Mouse (Mus musculus): Measurements from ENCODE around the gene Sgk1. TPM values are rescaled to one million over a fixed set of nuclear protein-coding genes. Genes with fewer than 3 reads are reported as not detected.

The Sgk1 gene
- polyA plus RNA-seq, 1 experiment from 2014 or later, result 150 TPM

GRCm38 (mm10) chr10:21993515-21994373, 111.8 kb downstream of the Sgk1 start:
- Histone ChIP-seq H3K4me2 (ENCODE audit: low read length) (peak overlapping the region; percentile 73), H3K9me3 (replicated peaks; ENCODE audit: low read length) (no peaks in the 10 kb centered on the region), H3K9ac (ENCODE audit: low read depth, low read length) (peak overlapping the region; percentile 69), H3K36me3 (ENCODE audit: insufficient read depth, low read length) (peaks cover 25% of the 10 kb centered on the region), H3K27ac (peak overlapping the region; percentile 96), H3K4me3 (replicated peaks; ENCODE audit: low read depth, low read length) (peak overlapping the region; percentile 57), H3K4me1 (replicated peaks; ENCODE audit: insufficient read depth, low read length) (no peaks in the 10 kb centered on the region; the same call in 1 of the 2 replicates), H3K27me3 (ENCODE audit: insufficient read depth, low read length) (no peaks in the 10 kb centered on the region)
- ATAC-seq (replicated peaks; ENCODE audit: low FRiP score, low read depth), result peak; percentile 75
- TF ChIP-seq CTCF (IDR thresholded peaks at IDR 0.05; ENCODE audit: low read depth), result no peak
- WGBS, result under 1% methylated on average over 60 of the region's 60 CpGs
- DNase-seq (ENCODE audit: low spot score), result peak; percentile 87

GRCm38 (mm10) chr10:21994431-21994914, 112.5 kb downstream of the Sgk1 start:
- H3K9ac ChIP-seq (ENCODE audit: low read depth, low read length), result peak overlapping the region; percentile 69
- DNase-seq (ENCODE audit: low spot score) (peak; percentile 97), ATAC-seq (replicated peaks; ENCODE audit: low FRiP score, low read depth) (peak; percentile 96)
- peak overlapping the region; percentile 73 for H3K4me2 ChIP-seq (ENCODE audit: low read length)
- no peaks in the 10 kb centered on the region for H3K9me3 ChIP-seq (replicated peaks; ENCODE audit: low read length)
- peak overlapping the region; percentile 96 for H3K27ac ChIP-seq
- no peak for TF ChIP-seq CTCF (IDR thresholded peaks at IDR 0.05; ENCODE audit: low read depth)
- WGBS, result under 1% methylated on average over 39 of the region's 40 CpGs
- H3K27me3 ChIP-seq (ENCODE audit: insufficient read depth, low read length), result no peaks in the 10 kb centered on the region
- peaks cover 25% of the 10 kb centered on the region for H3K36me3 ChIP-seq (ENCODE audit: insufficient read depth, low read length)
- H3K4me3 ChIP-seq (replicated peaks; ENCODE audit: low read depth, low read length), result peak overlapping the region; percentile 57
- H3K4me1 ChIP-seq (replicated peaks; ENCODE audit: insufficient read depth, low read length), result no peaks in the 10 kb centered on the region; the same call in 1 of the 2 replicates

GRCm38 (mm10) chr10:21995221-21995620, 113.2 kb downstream of the Sgk1 start:
- DNase-seq (ENCODE audit: low spot score) (peak; percentile 94), ATAC-seq (replicated peaks; ENCODE audit: low FRiP score, low read depth) (no peak)
- no peaks in the 10 kb centered on the region for H3K27me3 ChIP-seq (ENCODE audit: insufficient read depth, low read length)
- WGBS, result 9% methylated on average over 12 of the region's 12 CpGs
- peak; percentile 73 for TF ChIP-seq CTCF (IDR thresholded peaks at IDR 0.05; ENCODE audit: low read depth)
- peak overlapping the region; percentile 73 for H3K4me2 ChIP-seq (ENCODE audit: low read length)
- H3K9ac ChIP-seq (ENCODE audit: low read depth, low read length), result peak overlapping the region; percentile 69
- H3K36me3 ChIP-seq (ENCODE audit: insufficient read depth, low read length), result peaks cover 25% of the 10 kb centered on the region
- H3K4me1 ChIP-seq (replicated peaks; ENCODE audit: insufficient read depth, low read length), result no peaks in the 10 kb centered on the region; the same call in 1 of the 2 replicates
- peak overlapping the region; percentile 57 for H3K4me3 ChIP-seq (replicated peaks; ENCODE audit: low read depth, low read length)
- peak overlapping the region; percentile 96 for H3K27ac ChIP-seq
- no peaks in the 10 kb centered on the region for H3K9me3 ChIP-seq (replicated peaks; ENCODE audit: low read length)

- Histone ChIP-seq H3K4me1 (replicated peaks; ENCODE audit: insufficient read depth, low read length) (no peaks in the 10 kb centered on the region; the same call in 1 of the 2 replicates), H3K4me2 (ENCODE audit: low read length) (peak overlapping the region; percentile 73), H3K27me3 (ENCODE audit: insufficient read depth, low read length) (no peaks in the 10 kb centered on the region), H3K9ac (ENCODE audit: low read depth, low read length) (peak overlapping the region; percentile 36), H3K27ac (no peak overlapping the region), H3K9me3 (replicated peaks; ENCODE audit: low read length) (no peaks in the 10 kb centered on the region), H3K4me3 (replicated peaks; ENCODE audit: low read depth, low read length) (peak overlapping the region; percentile 57), H3K36me3 (ENCODE audit: insufficient read depth, low read length) (peaks cover 25% of the 10 kb centered on the region)
- 39% methylated on average over 11 of the region's 11 CpGs for WGBS
- TF ChIP-seq CTCF (IDR thresholded peaks at IDR 0.05; ENCODE audit: low read depth), result peak; percentile 90
- ATAC-seq (replicated peaks; ENCODE audit: low FRiP score, low read depth), result no peak
- peak; percentile 92 for DNase-seq (ENCODE audit: low spot score)
Measured at GRCm38 (mm10) chr10:21995661-21996308, 113.8 kb downstream of the Sgk1 start.

GRCm38 (mm10) chr10:21996660-21997447, 114.9 kb downstream of the Sgk1 start:
- DNase-seq (ENCODE audit: low spot score), result no peak
- Histone ChIP-seq H3K9ac (ENCODE audit: low read depth, low read length) (peak overlapping the region; percentile 24), H3K4me1 (replicated peaks; ENCODE audit: insufficient read depth, low read length) (no peaks in the 10 kb centered on the region; the same call in 1 of the 2 replicates), H3K27me3 (ENCODE audit: insufficient read depth, low read length) (no peaks in the 10 kb centered on the region), H3K27ac (peak overlapping the region; percentile 13; the same call in 1 of the 2 replicates), H3K9me3 (replicated peaks; ENCODE audit: low read length) (no peaks in the 10 kb centered on the region), H3K4me2 (ENCODE audit: low read length) (peak overlapping the region; percentile 73), H3K36me3 (ENCODE audit: insufficient read depth, low read length) (peaks cover 25% of the 10 kb centered on the region), H3K4me3 (replicated peaks; ENCODE audit: low read depth, low read length) (peak overlapping the region; percentile 57)
- TF ChIP-seq CTCF (IDR thresholded peaks at IDR 0.05; ENCODE audit: low read depth), result no peak
- ATAC-seq (replicated peaks; ENCODE audit: low FRiP score, low read depth), result no peak
- whole genome bisulfite sequencing, result 82% methylated on average over 14 of the region's 14 CpGs

Measured in kidney, postnatal 0 days (tissue).